Mouse (Mus musculus) layer of hippocampus, postnatal 36 days (tissue): ENCODE measurements around the gene Kcnma1. TPM values are rescaled to one million over a fixed set of nuclear protein-coding genes. Genes with fewer than 3 reads are reported as not detected.

Source experiments
- DNase-seq, 2 experiments: peaks; one replicate each; pipeline ENCODE4 v3.0.0; 2022
- total RNA-seq, 2 experiments: library from RNA; stranded (reverse); gene quantifications; 2 replicates each; pipeline ENCODE4 v1.2.3; 2021

Gene Kcnma1
- total RNA-seq, 2 experiments from 2014 or later = 138 to 151 TPM

GRCm38 (mm10) chr14:23418955-23419354, 595.3 kb downstream of the Kcnma1 start:
- no peak for DNase-seq

GRCm38 (mm10) chr14:23407051-23407450, 607.2 kb downstream of the Kcnma1 start:
- no peak for DNase-seq

GRCm38 (mm10) chr14:23400777-23401469, 613.4 kb downstream of the Kcnma1 start:
- peak; percentile 37 to 38 for DNase-seq

- no peak for DNase-seq
These were observed 616.6 kb downstream of the Kcnma1 start for GRCm38 (mm10) chr14:23397642-23398041.

- no peak for DNase-seq
These were observed 622.7 kb downstream of the Kcnma1 start for GRCm38 (mm10) chr14:23391566-23391965.

GRCm38 (mm10) chr14:23390768-23391167, 623.5 kb downstream of the Kcnma1 start:
- DNase-seq = no peak

- no peak for DNase-seq
These were observed 624.1 kb downstream of the Kcnma1 start for GRCm38 (mm10) chr14:23390161-23390560.

GRCm38 (mm10) chr14:23386786-23387185, 627.5 kb downstream of the Kcnma1 start:
- no peak for DNase-seq

GRCm38 (mm10) chr14:23385776-23386608, 628.3 kb downstream of the Kcnma1 start:
- DNase-seq = no peak

GRCm38 (mm10) chr14:23378351-23379087, 635.8 kb downstream of the Kcnma1 start:
- DNase-seq = no peak

GRCm38 (mm10) chr14:23372021-23372420, 642.3 kb downstream of the Kcnma1 start:
- no peak for DNase-seq

GRCm38 (mm10) chr14:23360491-23360995, 653.7 kb downstream of the Kcnma1 start:
- DNase-seq = no peak

- no peak for DNase-seq
These were observed 655.5 kb downstream of the Kcnma1 start for GRCm38 (mm10) chr14:23358776-23359175.

- no peak for DNase-seq
These were observed 656.6 kb downstream of the Kcnma1 start for GRCm38 (mm10) chr14:23357529-23358278.

- no peak for DNase-seq
These were observed 687.5 kb downstream of the Kcnma1 start for GRCm38 (mm10) chr14:23326786-23327185.

GRCm38 (mm10) chr14:23305288-23305687, 709.0 kb downstream of the Kcnma1 start:
- no peak for DNase-seq

- DNase-seq = no peak
These were observed 713.8 kb downstream of the Kcnma1 start for GRCm38 (mm10) chr14:23300443-23300842.

- DNase-seq = no peak
These were observed 723.7 kb downstream of the Kcnma1 start for GRCm38 (mm10) chr14:23290634-23291033.

GRCm38 (mm10) chr14:23266554-23267309, 747.6 kb downstream of the Kcnma1 start:
- DNase-seq = no peak

- DNase-seq = no peak
These were observed 761.1 kb downstream of the Kcnma1 start for GRCm38 (mm10) chr14:23253154-23253553.

GRCm38 (mm10) chr14:23244446-23244845, 769.8 kb downstream of the Kcnma1 start:
- no peak for DNase-seq
